Mouse (Mus musculus): ENCODE data around the gene Slc25a40.

Gene Slc25a40

GRCm38 (mm10) chr5:8422157-8422931, at the start of gene Slc25a40, which contains the start of gene Dbf4:
Gene Slc25a40 (plus strand): TSS chr5:8422850.
Gene Dbf4 (minus strand): TSS chr5:8422716.
- DNase-seq (ENCODE audit: low spot score), result peak; percentile 93

GRCm38 (mm10) chr5:8373415-8373814, 49.2 kb upstream of the Slc25a40 start:
- no peak for DNase-seq (ENCODE audit: low spot score)

- DNase-seq (ENCODE audit: low spot score), result no peak
These were observed 48.2 kb upstream of the Slc25a40 start for GRCm38 (mm10) chr5:8374297-8374906.

- DNase-seq (ENCODE audit: low spot score), result no peak
These were observed 28.6 kb upstream of the Slc25a40 start for GRCm38 (mm10) chr5:8393891-8394583.

GRCm38 (mm10) chr5:8397587-8398249, 24.9 kb upstream of the Slc25a40 start:
- DNase-seq (ENCODE audit: low spot score), result no peak

- no peak for DNase-seq (ENCODE audit: low spot score)
These were observed 13.9 kb upstream of the Slc25a40 start for GRCm38 (mm10) chr5:8408746-8409145.

GRCm38 (mm10) chr5:8416683-8417413, 5.8 kb upstream of the Slc25a40 start:
- no peak for DNase-seq (ENCODE audit: low spot score)

GRCm38 (mm10) chr5:8417443-8417842, 5.2 kb upstream of the Slc25a40 start:
- DNase-seq (ENCODE audit: low spot score), result peak; percentile 6

- peak; percentile 24 for DNase-seq (ENCODE audit: low spot score)
These were observed 1.2 kb upstream of the Slc25a40 start for GRCm38 (mm10) chr5:8421424-8421823.

- peak; percentile 64 for DNase-seq (ENCODE audit: low spot score)
These were observed 580 bp downstream of the Slc25a40 start for GRCm38 (mm10) chr5:8422932-8423928.

GRCm38 (mm10) chr5:8424116-8424515, 1.5 kb downstream of the Slc25a40 start:
- peak; percentile 40 for DNase-seq (ENCODE audit: low spot score)

- no peak for DNase-seq (ENCODE audit: low spot score)
These were observed 3.2 kb downstream of the Slc25a40 start for GRCm38 (mm10) chr5:8425899-8426298.

- no peak for DNase-seq (ENCODE audit: low spot score)
These were observed 15.0 kb downstream of the Slc25a40 start for GRCm38 (mm10) chr5:8437481-8438156.

GRCm38 (mm10) chr5:8439095-8439494, 16.4 kb downstream of the Slc25a40 start:
- DNase-seq (ENCODE audit: low spot score), result no peak

GRCm38 (mm10) chr5:8455565-8455964, 32.9 kb downstream of the Slc25a40 start:
- DNase-seq (ENCODE audit: low spot score), result no peak

GRCm38 (mm10) chr5:8456561-8456960, 33.9 kb downstream of the Slc25a40 start:
- DNase-seq (ENCODE audit: low spot score), result no peak

GRCm38 (mm10) chr5:8487989-8488700, 65.5 kb downstream of the Slc25a40 start:
- DNase-seq (ENCODE audit: low spot score), result no peak

GRCm38 (mm10) chr5:8488701-8489297, 66.1 kb downstream of the Slc25a40 start:
- DNase-seq (ENCODE audit: low spot score), result peak; percentile 30
